8 mouse cellular contexts compared by ENCODE assay signal in genomic region chr10:77864762-77865143, GRCm38 (mm10). TPM values are rescaled to one million over a fixed set of nuclear protein-coding genes. Genes with fewer than 3 reads are reported as not detected.
DNase-seq lines count a peak whose midpoint lies in the region; ATAC-seq lines count a peak whose summit lies in the region.

No protein-coding gene starts in this region.

- H3K4me3 ChIP-seq in neural tube, embryonic 11.5 days (ENCODE audit: low read depth, low read length) = peak overlapping the region; percentile 19; the same call in 1 of the 2 replicates
- peak overlapping the region; percentile 18; the same call in 1 of the 2 replicates for H3K4me3 ChIP-seq in liver, embryonic 11.5 days (ENCODE audit: low read depth, low read length)
- peak overlapping the region; percentile 3; the same call in 1 of the 2 replicates for H3K4me3 ChIP-seq in stomach, embryonic 14.5 days (ENCODE audit: low read depth, low read length)

- H3K9ac ChIP-seq in neural tube, embryonic 11.5 days (ENCODE audit: low read length) = peak overlapping the region; percentile 42; the same call in 1 of the 2 replicates
- no peak overlapping the region for H3K9ac ChIP-seq in liver, embryonic 11.5 days (ENCODE audit: low read depth, low read length)
- H3K9ac ChIP-seq in stomach, embryonic 14.5 days (replicated peaks; ENCODE audit: low read depth, low read length) = no peak overlapping the region

- intact Hi-C loops in gastrocnemius, postnatal 36 days (cut with DNase I) = no loop called here

- no peak overlapping the region for H3K27ac ChIP-seq in neural tube, embryonic 11.5 days (ENCODE audit: low read depth, low read length)
- no peak overlapping the region for H3K27ac ChIP-seq in liver, embryonic 11.5 days (ENCODE audit: low read depth, low read length)
- H3K27ac ChIP-seq in stomach, embryonic 14.5 days (ENCODE audit: low read length) = no peak overlapping the region

- H3K36me3 ChIP-seq in neural tube, embryonic 11.5 days (ENCODE audit: control insufficient read depth, insufficient read depth, low read length) = no peaks in the 10 kb centered on the region
- H3K36me3 ChIP-seq in liver, embryonic 11.5 days (ENCODE audit: control insufficient read depth, insufficient read depth, low read length) = no peaks in the 10 kb centered on the region
- no peaks in the 10 kb centered on the region for H3K36me3 ChIP-seq in stomach, embryonic 14.5 days (ENCODE audit: control insufficient read depth, insufficient read depth, low read length)

- H3K4me1 ChIP-seq in neural tube, embryonic 11.5 days (ENCODE audit: control insufficient read depth, insufficient read depth, low read length) = no peaks in the 10 kb centered on the region
- H3K4me1 ChIP-seq in liver, embryonic 11.5 days (replicated peaks; ENCODE audit: control insufficient read depth, insufficient read depth, low read length) = no peaks in the 10 kb centered on the region
- 0 out of 2 replicates have a peak, but pooled peaks cover 2% of the 10 kb centered on the region for H3K4me1 ChIP-seq in stomach, embryonic 14.5 days (ENCODE audit: control insufficient read depth, insufficient read depth, low read length)

- DNase-seq in cerebellum, adult 8-10 months = no peak
- no peak for DNase-seq in neural tube, embryonic 11.5 days (ENCODE audit: low spot score)
- DNase-seq in neural tube, embryonic 10.5 days (ENCODE audit: extremely low spot score, low spot score) = no peak
- no peak for DNase-seq in liver, embryonic 11.5 days (ENCODE audit: low spot score)
- no peak for DNase-seq in spleen, postnatal 14 days (ENCODE audit: low spot score in 2 of 2)
- no peak for DNase-seq in gastrocnemius, postnatal 36 days

- no peaks in the 10 kb centered on the region for H3K9me3 ChIP-seq in neural tube, embryonic 11.5 days (ENCODE audit: control insufficient read depth, low read length)
- no peaks in the 10 kb centered on the region for H3K9me3 ChIP-seq in liver, embryonic 11.5 days (ENCODE audit: control insufficient read depth, low read length)
- no peaks in the 10 kb centered on the region for H3K9me3 ChIP-seq in stomach, embryonic 14.5 days (ENCODE audit: control insufficient read depth, low read depth, low read length)

- H3K27me3 ChIP-seq in neural tube, embryonic 11.5 days (ENCODE audit: control insufficient read depth, insufficient read depth, low read length) = no peaks in the 10 kb centered on the region
- H3K27me3 ChIP-seq in liver, embryonic 11.5 days (replicated peaks; ENCODE audit: control insufficient read depth, insufficient read depth, low read length) = no peaks in the 10 kb centered on the region
- no peaks in the 10 kb centered on the region for H3K27me3 ChIP-seq in stomach, embryonic 14.5 days (ENCODE audit: control insufficient read depth, insufficient read depth, low read length)

- ATAC-seq in cerebellum, adult (ENCODE audit: insufficient number of reproducible peaks, low FRiP score, low TSS enrichment) = peak; percentile 45; the same call in 1 of the 2 replicates
- ATAC-seq in neural tube, embryonic 11.5 days (ENCODE audit: insufficient read depth, low FRiP score, low TSS enrichment) = no peak; the same call in 1 of the 2 replicates
- ATAC-seq in liver, embryonic 11.5 days (replicated peaks; ENCODE audit: low FRiP score) = 0 out of 2 replicates have a peak, but pooled peaks have one; percentile 2
- ATAC-seq in stomach, embryonic 14.5 days (ENCODE audit: insufficient number of reproducible peaks, insufficient read depth, low FRiP score, low read depth) = peak; percentile 2; the same call in 1 of the 2 replicates

- peak overlapping the region; percentile 36 for H3K4me2 ChIP-seq in neural tube, embryonic 11.5 days (ENCODE audit: low read depth)
- peak overlapping the region; percentile 54 for H3K4me2 ChIP-seq in liver, embryonic 11.5 days
- H3K4me2 ChIP-seq in stomach, embryonic 14.5 days (replicated peaks; ENCODE audit: low read depth, low read length) = peak overlapping the region; percentile 31

- WGBS in neural tube, embryonic 11.5 days = 44% methylated on average over 11 of the region's 11 CpGs
- WGBS in liver, embryonic 11.5 days = 31% methylated on average over 11 of the region's 11 CpGs
- 34% methylated on average over 11 of the region's 11 CpGs for WGBS in stomach, embryonic 14.5 days

RNA-seq across cellular contexts. Expression of gene Gm3285, which starts 3.0 kb away (rescaled TPM):
- polyA plus RNA-seq in neural tube, embryonic 11.5 days (2014; fragmentation: Nextera tagmentation; extraction: Ambion mirVana) = not detected in 2 replicates
- not detected in 2 replicates for polyA plus RNA-seq in liver, embryonic 11.5 days (2014; fragmentation: Nextera tagmentation; extraction: Ambion mirVana)
- polyA plus RNA-seq in stomach, embryonic 14.5 days (2014; fragmentation: Nextera tagmentation; extraction: Ambion mirVana) = not detected in 2 replicates
- not detected for total RNA-seq in gastrocnemius, postnatal 36 days (2021)

RNA-seq across cellular contexts. Expression of gene Gm10318, which starts 12.1 kb away (rescaled TPM):
- not detected in 2 replicates for polyA plus RNA-seq in neural tube, embryonic 11.5 days (2014; fragmentation: Nextera tagmentation; extraction: Ambion mirVana)
- not detected in 2 replicates for polyA plus RNA-seq in liver, embryonic 11.5 days (2014; fragmentation: Nextera tagmentation; extraction: Ambion mirVana)
- not detected in 2 replicates for polyA plus RNA-seq in stomach, embryonic 14.5 days (2014; fragmentation: Nextera tagmentation; extraction: Ambion mirVana)
- not detected for total RNA-seq in gastrocnemius, postnatal 36 days (2021)

RNA-seq across cellular contexts. Expression of gene Gm36176, which starts 18.1 kb away (rescaled TPM):
- polyA plus RNA-seq in neural tube, embryonic 11.5 days (2014; fragmentation: Nextera tagmentation; extraction: Ambion mirVana) = not detected in 2 replicates
- polyA plus RNA-seq in liver, embryonic 11.5 days (2014; fragmentation: Nextera tagmentation; extraction: Ambion mirVana) = not detected in 2 replicates
- polyA plus RNA-seq in stomach, embryonic 14.5 days (2014; fragmentation: Nextera tagmentation; extraction: Ambion mirVana) = not detected in 2 replicates
- total RNA-seq in gastrocnemius, postnatal 36 days (2021) = not detected

RNA-seq across cellular contexts. Expression of gene Krtap10-10, which starts 29.0 kb away (rescaled TPM):
- not detected in 2 replicates for polyA plus RNA-seq in neural tube, embryonic 11.5 days (2014; fragmentation: Nextera tagmentation; extraction: Ambion mirVana)
- not detected in 2 replicates for polyA plus RNA-seq in liver, embryonic 11.5 days (2014; fragmentation: Nextera tagmentation; extraction: Ambion mirVana)
- not detected in 2 replicates for polyA plus RNA-seq in stomach, embryonic 14.5 days (2014; fragmentation: Nextera tagmentation; extraction: Ambion mirVana)
- not detected for total RNA-seq in gastrocnemius, postnatal 36 days (2021)

RNA-seq across cellular contexts. Expression of gene Lrrc3, which starts 37.6 kb away (rescaled TPM):
- 4.3 and 4.8 TPM in 2 replicates for polyA plus RNA-seq in neural tube, embryonic 11.5 days (2014; fragmentation: Nextera tagmentation; extraction: Ambion mirVana)
- polyA plus RNA-seq in liver, embryonic 11.5 days (2014; fragmentation: Nextera tagmentation; extraction: Ambion mirVana) = 8.2 and 10.0 TPM in 2 replicates
- polyA plus RNA-seq in stomach, embryonic 14.5 days (2014; fragmentation: Nextera tagmentation; extraction: Ambion mirVana) = 5.4 and 6.7 TPM in 2 replicates
- total RNA-seq in gastrocnemius, postnatal 36 days (2021) = under 1 TPM; 0.08 to 0.17 TPM
